Mouse (Mus musculus): Measurements from ENCODE around the gene Klhl18. TPM values are rescaled to one million over a fixed set of nuclear protein-coding genes. Genes with fewer than 3 reads are reported as not detected.

Gene Klhl18
- polyA plus RNA-seq, 1 experiment from 2014 or later, result 9.7 TPM

- no peaks in the 10 kb centered on the region for H3K4me1 ChIP-seq (ENCODE audit: insufficient read depth)
- H3K27ac ChIP-seq (ENCODE audit: low read depth), result no peak overlapping the region
- 88% methylated on average over 6 of the region's 6 CpGs for WGBS
- TF ChIP-seq CTCF (IDR thresholded peaks at IDR 0.05; ENCODE audit: low read depth), result no peak
- H3K4me2 ChIP-seq, result no peak overlapping the region
- ATAC-seq (ENCODE audit: insufficient read depth) (no peak), DNase-seq (no peak)
- no peaks in the 10 kb centered on the region for H3K9me3 ChIP-seq (ENCODE audit: low read depth, low read length)
- no peaks in the 10 kb centered on the region for H3K27me3 ChIP-seq (ENCODE audit: insufficient read depth, low read length)
- H3K9ac ChIP-seq, result no peak overlapping the region
- H3K36me3 ChIP-seq (ENCODE audit: insufficient read depth), result no peaks in the 10 kb centered on the region; the same call in 1 of the 2 replicates
- H3K4me3 ChIP-seq (ENCODE audit: low read depth, low read length), result no peak overlapping the region
These were observed 11.2 kb downstream of the Klhl18 start for GRCm38 (mm10) chr9:110465336-110465735.

- no peak overlapping the region for H3K4me2 ChIP-seq
- no peaks in the 10 kb centered on the region for H3K27me3 ChIP-seq (ENCODE audit: insufficient read depth, low read length)
- H3K9ac ChIP-seq, result no peak overlapping the region
- H3K27ac ChIP-seq (ENCODE audit: low read depth), result no peak overlapping the region
- no peak for DNase-seq
- no peak for TF ChIP-seq CTCF (IDR thresholded peaks at IDR 0.05; ENCODE audit: low read depth)
- no peak overlapping the region for H3K4me3 ChIP-seq (ENCODE audit: low read depth, low read length)
- no peaks in the 10 kb centered on the region for H3K9me3 ChIP-seq (ENCODE audit: low read depth, low read length)
- no peaks in the 10 kb centered on the region for H3K4me1 ChIP-seq (ENCODE audit: insufficient read depth)
- 88% methylated on average over 6 of the region's 6 CpGs for WGBS
- no peaks in the 10 kb centered on the region; the same call in 1 of the 2 replicates for H3K36me3 ChIP-seq (ENCODE audit: insufficient read depth)
- no peak for ATAC-seq (ENCODE audit: insufficient read depth)
These were observed 12.4 kb downstream of the Klhl18 start for GRCm38 (mm10) chr9:110463983-110464591.

- 72% methylated on average over 7 of the region's 7 CpGs for WGBS
- H3K4me3 ChIP-seq (ENCODE audit: low read depth, low read length), result no peak overlapping the region
- H3K27ac ChIP-seq (ENCODE audit: low read depth), result no peak overlapping the region
- no peaks in the 10 kb centered on the region for H3K4me1 ChIP-seq (ENCODE audit: insufficient read depth)
- no peak overlapping the region for H3K4me2 ChIP-seq
- ATAC-seq (ENCODE audit: insufficient read depth) (no peak), DNase-seq (no peak)
- no peak overlapping the region for H3K9ac ChIP-seq
- TF ChIP-seq CTCF (IDR thresholded peaks at IDR 0.05; ENCODE audit: low read depth), result no peak
- peaks cover 2% of the 10 kb centered on the region; the same call in 1 of the 2 replicates for H3K36me3 ChIP-seq (ENCODE audit: insufficient read depth)
- H3K27me3 ChIP-seq (ENCODE audit: insufficient read depth, low read length), result no peaks in the 10 kb centered on the region
- H3K9me3 ChIP-seq (ENCODE audit: low read depth, low read length), result no peaks in the 10 kb centered on the region
These were observed 14.2 kb downstream of the Klhl18 start for GRCm38 (mm10) chr9:110462321-110462720.

DNA sequence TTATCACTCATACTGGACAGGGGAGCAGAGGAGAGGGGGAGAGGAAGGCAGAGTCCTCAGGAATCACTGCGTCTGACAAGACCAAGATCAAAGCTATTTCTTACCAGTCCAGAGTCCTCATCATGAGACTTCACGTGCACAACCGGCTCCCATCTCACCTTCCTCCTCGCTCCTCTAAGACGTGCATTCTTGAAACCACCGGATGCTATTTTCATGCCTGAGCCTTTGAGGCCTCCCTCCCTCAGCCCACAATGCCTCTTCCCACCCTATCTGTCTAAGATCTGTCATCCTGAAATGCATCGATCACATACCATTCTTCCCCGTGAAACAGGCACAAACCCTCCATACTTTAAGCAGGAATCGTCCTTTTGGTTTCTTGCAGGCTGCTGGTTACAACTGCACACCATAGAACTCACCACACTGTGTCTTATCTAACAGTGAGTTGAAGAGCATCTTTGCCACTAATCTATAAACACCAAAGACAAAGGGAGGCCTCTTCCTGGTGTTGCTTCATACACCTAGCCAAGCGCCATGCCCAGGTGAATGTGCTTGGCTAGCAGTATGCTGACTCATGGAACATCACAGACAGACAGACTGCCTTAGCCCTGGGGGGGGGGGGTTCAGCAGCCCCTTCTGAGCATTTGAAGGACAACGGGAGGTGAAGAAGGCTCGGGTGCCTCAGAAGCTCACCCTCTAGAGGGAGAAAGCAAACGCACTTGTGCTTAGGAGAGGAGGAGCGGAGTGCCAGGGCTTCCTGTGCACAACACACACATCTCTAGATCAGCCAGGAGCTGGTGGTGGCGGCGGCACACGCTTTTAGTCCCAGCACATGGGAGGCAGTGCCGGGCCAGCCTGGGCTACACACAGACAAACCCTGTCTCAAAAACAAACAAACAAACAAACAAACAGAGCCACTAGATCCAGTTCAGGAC is 15.3 kb downstream of the Klhl18 start:
- H3K9ac ChIP-seq, result no peak overlapping the region
- WGBS, result 69% methylated on average over 18 of the region's 18 CpGs
- DNase-seq, result no peak
- TF ChIP-seq CTCF (IDR thresholded peaks at IDR 0.05; ENCODE audit: low read depth), result no peak
- H3K4me3 ChIP-seq (ENCODE audit: low read depth, low read length), result no peak overlapping the region
- no peak for ATAC-seq (ENCODE audit: insufficient read depth)
- H3K4me1 ChIP-seq (ENCODE audit: insufficient read depth), result no peaks in the 10 kb centered on the region
- no peak overlapping the region for H3K27ac ChIP-seq (ENCODE audit: low read depth)
- H3K27me3 ChIP-seq (ENCODE audit: insufficient read depth, low read length), result no peaks in the 10 kb centered on the region
- H3K4me2 ChIP-seq, result no peak overlapping the region
- peaks cover 6% of the 10 kb centered on the region; the same call in 1 of the 2 replicates for H3K36me3 ChIP-seq (ENCODE audit: insufficient read depth)
- no peaks in the 10 kb centered on the region for H3K9me3 ChIP-seq (ENCODE audit: low read depth, low read length)

DNA sequence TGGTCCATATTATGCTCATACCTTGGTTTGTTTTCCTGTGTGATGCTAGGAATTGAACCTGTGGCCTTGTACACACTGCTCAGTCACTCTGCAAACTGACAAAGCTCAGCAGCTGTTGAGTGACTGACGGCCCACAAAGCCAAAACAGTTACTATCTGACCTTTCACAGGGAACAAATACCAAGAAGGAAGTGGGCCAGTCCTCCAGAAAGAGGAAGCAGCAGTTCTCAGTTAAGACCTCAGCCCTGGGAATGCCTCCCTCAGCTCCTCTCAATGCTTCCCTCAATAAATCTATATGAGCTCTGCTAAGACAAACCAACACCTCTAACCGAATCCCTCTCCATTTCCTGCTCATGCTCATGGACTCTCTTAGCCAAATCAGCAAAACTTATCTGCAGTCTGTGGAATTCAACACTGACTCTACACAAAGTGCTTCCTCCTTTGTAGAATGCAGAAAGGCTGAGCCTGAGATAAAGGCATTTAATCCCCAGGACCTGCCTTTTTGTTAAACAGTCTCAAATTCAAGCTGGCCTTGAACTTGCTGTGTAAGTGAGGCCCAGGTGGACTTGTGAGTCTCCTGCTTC is 17.3 kb downstream of the Klhl18 start:
- TF ChIP-seq CTCF (IDR thresholded peaks at IDR 0.05; ENCODE audit: low read depth), result no peak
- ATAC-seq (ENCODE audit: insufficient read depth) (no peak), DNase-seq (peak; percentile 16)
- Histone ChIP-seq H3K4me3 (ENCODE audit: low read depth, low read length) (no peak overlapping the region), H3K27ac (ENCODE audit: low read depth) (no peak overlapping the region), H3K9ac (no peak overlapping the region), H3K4me2 (no peak overlapping the region), H3K36me3 (ENCODE audit: insufficient read depth) (peaks cover 9% of the 10 kb centered on the region; the same call in 1 of the 2 replicates), H3K27me3 (ENCODE audit: insufficient read depth, low read length) (no peaks in the 10 kb centered on the region), H3K9me3 (ENCODE audit: low read depth, low read length) (no peaks in the 10 kb centered on the region), H3K4me1 (ENCODE audit: insufficient read depth) (no peaks in the 10 kb centered on the region)
- WGBS, result 38% methylated on average over 2 of the region's 2 CpGs

- no peak overlapping the region for H3K4me3 ChIP-seq (ENCODE audit: low read depth, low read length)
- no peak overlapping the region for H3K27ac ChIP-seq (ENCODE audit: low read depth)
- H3K9me3 ChIP-seq (ENCODE audit: low read depth, low read length), result no peaks in the 10 kb centered on the region
- ATAC-seq (ENCODE audit: insufficient read depth), result no peak
- no peak for DNase-seq
- H3K4me1 ChIP-seq (ENCODE audit: insufficient read depth), result no peaks in the 10 kb centered on the region
- H3K9ac ChIP-seq, result no peak overlapping the region
- peaks cover 9% of the 10 kb centered on the region; the same call in 1 of the 2 replicates for H3K36me3 ChIP-seq (ENCODE audit: insufficient read depth)
- no peak overlapping the region for H3K4me2 ChIP-seq
- no peak for TF ChIP-seq CTCF (IDR thresholded peaks at IDR 0.05; ENCODE audit: low read depth)
- no peaks in the 10 kb centered on the region for H3K27me3 ChIP-seq (ENCODE audit: insufficient read depth, low read length)
- 88% methylated on average over 3 of the region's 3 CpGs for WGBS
These were observed 18.6 kb downstream of the Klhl18 start for GRCm38 (mm10) chr9:110457926-110458325.

DNA sequence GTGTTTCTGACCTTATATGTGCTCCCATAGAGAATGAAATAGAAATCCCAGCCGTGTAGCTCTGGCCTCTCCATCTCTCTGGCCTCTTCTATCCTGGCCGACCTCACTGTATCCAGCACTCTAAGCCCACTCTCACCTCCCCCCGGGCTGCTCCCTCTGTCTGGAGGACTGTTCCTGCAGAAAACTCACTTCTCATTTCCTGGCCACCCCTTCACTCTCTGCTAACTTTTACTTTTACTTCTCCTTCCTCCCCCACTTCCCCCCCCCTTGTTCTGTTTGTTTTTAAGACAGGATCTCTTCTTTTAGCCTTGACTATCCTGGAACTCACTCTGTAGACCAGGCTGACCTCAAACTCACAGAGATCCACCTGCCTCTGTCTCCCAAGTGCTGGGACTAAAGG is 24.0 kb downstream of the Klhl18 start:
- Histone ChIP-seq H3K9ac (no peak overlapping the region), H3K27ac (ENCODE audit: low read depth) (no peak overlapping the region), H3K4me1 (ENCODE audit: insufficient read depth) (no peaks in the 10 kb centered on the region), H3K27me3 (ENCODE audit: insufficient read depth, low read length) (no peaks in the 10 kb centered on the region), H3K4me2 (no peak overlapping the region), H3K4me3 (ENCODE audit: low read depth, low read length) (no peak overlapping the region), H3K36me3 (ENCODE audit: insufficient read depth) (peaks cover 12% of the 10 kb centered on the region; the same call in 1 of the 2 replicates), H3K9me3 (ENCODE audit: low read depth, low read length) (no peaks in the 10 kb centered on the region)
- 70% methylated on average over 3 of the region's 3 CpGs for WGBS
- DNase-seq (no peak), ATAC-seq (ENCODE audit: insufficient read depth) (no peak)
- TF ChIP-seq CTCF (IDR thresholded peaks at IDR 0.05; ENCODE audit: low read depth), result no peak

Data from lung, embryonic 14.5 days (tissue).